Mouse (Mus musculus): Measurements from ENCODE around the gene Fam234a. TPM values are rescaled to one million over a fixed set of nuclear protein-coding genes. Genes with fewer than 3 reads are reported as not detected.
A peak's percentile ranks its signal among the peaks of the same experiment; 100 is the strongest.

The Fam234a gene
- total RNA-seq, 1 experiment, result 22.1 TPM

GRCm38 (mm10) chr17:26251886-26252538, 8.0 kb upstream of the Fam234a start:
- no peaks in the 10 kb centered on the region for H3K9me3 ChIP-seq (ENCODE audit: control insufficient read depth, insufficient read depth, low read depth, low read length)
- in situ Hi-C loops (cut with MboI; ENCODE audit: low sequenced_read_pairs in 2 of 2, unreplicated experiment in 2 of 2), result no loop called here
- H3K27ac ChIP-seq (ENCODE audit: insufficient read depth, low read depth, low read length, poor library complexity, severe bottlenecking), result peak overlapping the region; percentile 46; the same call in 1 of the 2 replicates
- H3K4me3 ChIP-seq (ENCODE audit: insufficient read depth in 1 of 2, low read depth in 1 of 2, low read length in 2 of 2, poor library complexity in 1 of 2, severe bottlenecking in 1 of 2), result peak overlapping the region in 1 of 2 experiments; percentile 84; a peak in 2 of 4 replicates
- TF ChIP-seq MAFK (IDR thresholded peaks at IDR 0.05; ENCODE audit: insufficient read depth, low read depth, low read length), result no peak
- TF ChIP-seq ZNF384 (IDR thresholded peaks at IDR 0.05; ENCODE audit: low read depth, low read length), result no peak
- peak overlapping the region; percentile 38; the same call in 1 of the 2 replicates for H3K9ac ChIP-seq (ENCODE audit: insufficient read depth, low read depth, low read length, poor library complexity, severe bottlenecking)
- DNase-seq (ENCODE audit: low read depth, low spot score), result no peak
- peaks cover 0 to 2% of the 10 kb centered on the region in 2 experiments; a peak in 1 of 4 replicates for H3K4me1 ChIP-seq (ENCODE audit: control insufficient read depth in 2 of 2, insufficient read depth in 2 of 2, low read length in 2 of 2, poor library complexity in 1 of 2)
- H3K36me3 ChIP-seq (ENCODE audit: control insufficient read depth, insufficient read depth, low read length, poor library complexity, severe bottlenecking), result peaks cover 5% of the 10 kb centered on the region

- in situ Hi-C loops (cut with MboI; ENCODE audit: low sequenced_read_pairs in 2 of 2, unreplicated experiment in 2 of 2), result no loop called here
- H3K27ac ChIP-seq (ENCODE audit: insufficient read depth, low read depth, low read length, poor library complexity, severe bottlenecking), result peak overlapping the region; percentile 46
- no peak; the same call in 1 of the 2 replicates for TF ChIP-seq CHD2 (IDR thresholded peaks at IDR 0.05; ENCODE audit: low read depth, low read length)
- TF ChIP-seq MAFK (IDR thresholded peaks at IDR 0.05; ENCODE audit: insufficient read depth, low read depth, low read length), result no peak
- no peak for TF ChIP-seq ZC3H11A (IDR thresholded peaks at IDR 0.05; ENCODE audit: borderline replicate concordance, low read depth, low read length)
- TF ChIP-seq HCFC1 (IDR thresholded peaks at IDR 0.05; ENCODE audit: borderline replicate concordance, insufficient read depth, low read length), result no peak
- TF ChIP-seq ZNF384 (IDR thresholded peaks at IDR 0.05; ENCODE audit: low read depth, low read length), result no peak
- H3K36me3 ChIP-seq (ENCODE audit: control insufficient read depth, insufficient read depth, low read length, poor library complexity, severe bottlenecking), result no peaks in the 10 kb centered on the region
- peak overlapping the region; percentile 78 for H3K9ac ChIP-seq (ENCODE audit: insufficient read depth, low read depth, low read length, poor library complexity, severe bottlenecking)
- peaks cover 4% of the 10 kb centered on the region in 2 experiments; a peak in 2 of 4 replicates for H3K4me1 ChIP-seq (ENCODE audit: control insufficient read depth in 2 of 2, insufficient read depth in 2 of 2, low read length in 2 of 2, poor library complexity in 1 of 2)
- peak overlapping the region; percentile 71 to 80 for H3K4me3 ChIP-seq (ENCODE audit: insufficient read depth in 1 of 2, low read depth in 1 of 2, low read length in 2 of 2, poor library complexity in 1 of 2, severe bottlenecking in 1 of 2)
- no peaks in the 10 kb centered on the region for H3K9me3 ChIP-seq (ENCODE audit: control insufficient read depth, insufficient read depth, low read depth, low read length)
- DNase-seq (ENCODE audit: low read depth, low spot score), result peak; percentile 53
Measured at GRCm38 (mm10) chr17:26243471-26244100, 456 bp downstream of the Fam234a start.

- Histone ChIP-seq H3K4me3 (ENCODE audit: insufficient read depth in 1 of 2, low read depth in 1 of 2, low read length in 2 of 2, poor library complexity in 1 of 2, severe bottlenecking in 1 of 2) (no peak overlapping the region), H3K36me3 (ENCODE audit: control insufficient read depth, insufficient read depth, low read length, poor library complexity, severe bottlenecking) (no peaks in the 10 kb centered on the region), H3K4me1 (ENCODE audit: control insufficient read depth in 2 of 2, insufficient read depth in 2 of 2, low read length in 2 of 2, poor library complexity in 1 of 2) (peaks cover 4% of the 10 kb centered on the region in 2 experiments; a peak in 2 of 4 replicates), H3K27ac (ENCODE audit: insufficient read depth, low read depth, low read length, poor library complexity, severe bottlenecking) (no peak overlapping the region), H3K9ac (ENCODE audit: insufficient read depth, low read depth, low read length, poor library complexity, severe bottlenecking) (no peak overlapping the region), H3K9me3 (ENCODE audit: control insufficient read depth, insufficient read depth, low read depth, low read length) (no peaks in the 10 kb centered on the region)
- no peak for DNase-seq (ENCODE audit: low read depth, low spot score)
- in situ Hi-C loops (cut with MboI; ENCODE audit: low sequenced_read_pairs in 2 of 2, unreplicated experiment in 2 of 2), result no loop called here
- no peak for TF ChIP-seq ZC3H11A (IDR thresholded peaks at IDR 0.05; ENCODE audit: borderline replicate concordance, low read depth, low read length)
- no peak for TF ChIP-seq MAFK (IDR thresholded peaks at IDR 0.05; ENCODE audit: insufficient read depth, low read depth, low read length)
- TF ChIP-seq ZNF384 (IDR thresholded peaks at IDR 0.05; ENCODE audit: low read depth, low read length), result no peak
- TF ChIP-seq CHD2 (IDR thresholded peaks at IDR 0.05; ENCODE audit: low read depth, low read length), result no peak
- TF ChIP-seq HCFC1 (IDR thresholded peaks at IDR 0.05; ENCODE audit: borderline replicate concordance, insufficient read depth, low read length), result no peak
Measured at GRCm38 (mm10) chr17:26240990-26241389, 3.1 kb downstream of the Fam234a start.

GRCm38 (mm10) chr17:26240120-26240790, 3.8 kb downstream of the Fam234a start:
- in situ Hi-C loops (cut with MboI; ENCODE audit: low sequenced_read_pairs in 2 of 2, unreplicated experiment in 2 of 2), result no loop called here
- no peak overlapping the region for H3K27ac ChIP-seq (ENCODE audit: insufficient read depth, low read depth, low read length, poor library complexity, severe bottlenecking)

More at GRCm38 (mm10) chr17:26240120-26240790, 3.8 kb downstream of the Fam234a start:
- no peaks in the 10 kb centered on the region for H3K9me3 ChIP-seq (ENCODE audit: control insufficient read depth, insufficient read depth, low read depth, low read length)
- DNase-seq (ENCODE audit: low read depth, low spot score), result no peak
- TF ChIP-seq ZC3H11A (IDR thresholded peaks at IDR 0.05; ENCODE audit: borderline replicate concordance, low read depth, low read length) (no peak), CHD2 (IDR thresholded peaks at IDR 0.05; ENCODE audit: low read depth, low read length) (no peak), HCFC1 (IDR thresholded peaks at IDR 0.05; ENCODE audit: borderline replicate concordance, insufficient read depth, low read length) (no peak), ZNF384 (IDR thresholded peaks at IDR 0.05; ENCODE audit: low read depth, low read length) (0 out of 2 replicates have a peak, but pooled peaks have one; percentile 13), MAFK (IDR thresholded peaks at IDR 0.05; ENCODE audit: insufficient read depth, low read depth, low read length) (no peak)
- no peak overlapping the region for H3K4me3 ChIP-seq (ENCODE audit: insufficient read depth in 1 of 2, low read depth in 1 of 2, low read length in 2 of 2, poor library complexity in 1 of 2, severe bottlenecking in 1 of 2)
- H3K4me1 ChIP-seq (ENCODE audit: control insufficient read depth in 2 of 2, insufficient read depth in 2 of 2, low read length in 2 of 2, poor library complexity in 1 of 2), result peaks cover 4% of the 10 kb centered on the region in 2 experiments; a peak in 2 of 4 replicates
- H3K36me3 ChIP-seq (ENCODE audit: control insufficient read depth, insufficient read depth, low read length, poor library complexity, severe bottlenecking), result no peaks in the 10 kb centered on the region
- no peak overlapping the region for H3K9ac ChIP-seq (ENCODE audit: insufficient read depth, low read depth, low read length, poor library complexity, severe bottlenecking)
